Mouse (Mus musculus) intestine, embryonic 15.5 days (tissue): ENCODE data around the gene Selenbp1. TPM values are rescaled to one million over a fixed set of nuclear protein-coding genes. Genes with fewer than 3 reads are reported as not detected.

Experiments used
- polyA plus RNA-seq: library from polyadenylated mRNA; unstranded; fragments of >200 nt; fragmentation: Nextera tagmentation; extraction: Ambion mirVana; gene quantifications from 2 replicates; pipeline ENCODE4 v1.2.1, GENCODE M21; 2015

The Selenbp1 gene
- polyA plus RNA-seq, 1 experiment from 2014 or later: 108 TPM

Other genes with a start within 250 kb of the Selenbp1 start
- gene Selenbp2, start 239.5 kb upstream of the Selenbp1 start, polyA plus RNA-seq: 4.0 and 5.5 TPM in 2 replicates
- 61.7 and 71.9 TPM in 2 replicates for gene Cgn, start 146.6 kb upstream of the Selenbp1 start, polyA plus RNA-seq
- 11.6 and 12.2 TPM in 2 replicates for gene Pogz, start 95.5 kb upstream of the Selenbp1 start, polyA plus RNA-seq
- 293 and 336 TPM in 2 replicates for gene Psmb4, start 46.1 kb upstream of the Selenbp1 start, polyA plus RNA-seq
- 6.2 and 6.9 TPM in 2 replicates for gene Rfx5, start 21.0 kb downstream of the Selenbp1 start, polyA plus RNA-seq
- gene Pi4kb, start 41.7 kb downstream of the Selenbp1 start, polyA plus RNA-seq: 19.8 and 22.6 TPM in 2 replicates
- gene Zfp687, start 82.4 kb downstream of the Selenbp1 start, polyA plus RNA-seq: 17.4 and 19.9 TPM in 2 replicates
- 205 and 218 TPM in 2 replicates for gene Psmd4, start 109.6 kb downstream of the Selenbp1 start, polyA plus RNA-seq
- gene Pip5k1a, start 173.9 kb downstream of the Selenbp1 start, polyA plus RNA-seq: 15.7 and 15.9 TPM in 2 replicates
- 112 and 113 TPM in 2 replicates for gene Vps72, start 178.0 kb downstream of the Selenbp1 start, polyA plus RNA-seq
- gene Tmod4, start 191.4 kb downstream of the Selenbp1 start, polyA plus RNA-seq: 0.83 and 0.99 TPM in 2 replicates
- gene Scnm1, start 201.0 kb downstream of the Selenbp1 start, polyA plus RNA-seq: 57.0 and 62.3 TPM in 2 replicates
- gene Lysmd1, start 201.0 kb downstream of the Selenbp1 start, polyA plus RNA-seq: 10.3 and 10.7 TPM in 2 replicates
- gene Tnfaip8l2, start 209.3 kb downstream of the Selenbp1 start, polyA plus RNA-seq: 4.3 and 5.3 TPM in 2 replicates
- 4.3 and 4.8 TPM in 2 replicates for gene Sema6c, start 227.4 kb downstream of the Selenbp1 start, polyA plus RNA-seq